Mouse (Mus musculus) MEL (cell line): ENCODE results near the gene Fbxl16.

Experiments used
- CTCF ChIP-seq, 3 experiments: IDR thresholded peaks in 2 of 3; conservative IDR thresholded peaks in 1 of 3; 2 replicates each; pipeline ENCODE4 v1.5.1; 2011 to 2012; ENCODE audit warnings: low read length in 3 of 3, low read depth in 2 of 3, mild to moderate bottlenecking in 2 of 3, improper control_type of control experiment in 1 of 3, inconsistent platforms in 1 of 3, mixed read lengths in 1 of 3, moderate library complexity in 1 of 3; ENCODE audit not compliant: control insufficient read depth in 1 of 3, insufficient read depth in 1 of 3, poor library complexity in 1 of 3, severe bottlenecking in 1 of 3
- EP300 ChIP-seq, 2 experiments: IDR thresholded peaks; 2 replicates each; pipeline ENCODE4 v1.6.1; 2011; ENCODE audit warnings: improper control_type of control experiment in 2 of 2, low read length in 2 of 2, low read depth in 1 of 2, mild to moderate bottlenecking in 1 of 2
- MAX ChIP-seq: IDR thresholded peaks from 2 replicates; pipeline ENCODE4 v1.6.1; 2011; ENCODE audit warnings: low read length, improper control_type of control experiment
- MYB ChIP-seq: IDR thresholded peaks from 2 replicates; pipeline ENCODE4 v1.6.1; 2011; ENCODE audit warnings: mild to moderate bottlenecking, low read depth, low read length, improper control_type of control experiment
- NELFE ChIP-seq: IDR thresholded peaks from 2 replicates; pipeline ENCODE4 v1.6.1; 2011; ENCODE audit warnings: low read depth, low read length, improper control_type of control experiment
- NRF1 ChIP-seq: IDR thresholded peaks from 2 replicates; pipeline ENCODE4 v1.6.1; 2014; ENCODE audit warnings: low read depth, mild to moderate bottlenecking, inconsistent platforms, low read length, improper control_type of control experiment, moderate library complexity; ENCODE audit not compliant: poor library complexity, insufficient read depth, severe bottlenecking
- POLR2A ChIP-seq, 2 experiments: IDR thresholded peaks; 2 replicates each; pipeline ENCODE4 v1.6.1; 2011 to 2012; ENCODE audit warnings: low read length in 2 of 2, mild to moderate bottlenecking in 2 of 2, control low read depth in 1 of 2, improper control_type of control experiment in 1 of 2, low read depth in 1 of 2, moderate library complexity in 1 of 2; ENCODE audit not compliant: control insufficient read depth in 1 of 2, insufficient read depth in 1 of 2, poor library complexity in 1 of 2
- TBP ChIP-seq: IDR thresholded peaks from 2 replicates; pipeline ENCODE4 v1.8.0; 2011; ENCODE audit warnings: low read depth, low read length, improper control_type of control experiment
- ZC3H11A ChIP-seq: IDR thresholded peaks from 2 replicates; pipeline ENCODE4 v1.6.1; 2012; ENCODE audit warnings: low read depth, mild to moderate bottlenecking, inconsistent platforms, low read length, improper control_type of control experiment

DNA sequence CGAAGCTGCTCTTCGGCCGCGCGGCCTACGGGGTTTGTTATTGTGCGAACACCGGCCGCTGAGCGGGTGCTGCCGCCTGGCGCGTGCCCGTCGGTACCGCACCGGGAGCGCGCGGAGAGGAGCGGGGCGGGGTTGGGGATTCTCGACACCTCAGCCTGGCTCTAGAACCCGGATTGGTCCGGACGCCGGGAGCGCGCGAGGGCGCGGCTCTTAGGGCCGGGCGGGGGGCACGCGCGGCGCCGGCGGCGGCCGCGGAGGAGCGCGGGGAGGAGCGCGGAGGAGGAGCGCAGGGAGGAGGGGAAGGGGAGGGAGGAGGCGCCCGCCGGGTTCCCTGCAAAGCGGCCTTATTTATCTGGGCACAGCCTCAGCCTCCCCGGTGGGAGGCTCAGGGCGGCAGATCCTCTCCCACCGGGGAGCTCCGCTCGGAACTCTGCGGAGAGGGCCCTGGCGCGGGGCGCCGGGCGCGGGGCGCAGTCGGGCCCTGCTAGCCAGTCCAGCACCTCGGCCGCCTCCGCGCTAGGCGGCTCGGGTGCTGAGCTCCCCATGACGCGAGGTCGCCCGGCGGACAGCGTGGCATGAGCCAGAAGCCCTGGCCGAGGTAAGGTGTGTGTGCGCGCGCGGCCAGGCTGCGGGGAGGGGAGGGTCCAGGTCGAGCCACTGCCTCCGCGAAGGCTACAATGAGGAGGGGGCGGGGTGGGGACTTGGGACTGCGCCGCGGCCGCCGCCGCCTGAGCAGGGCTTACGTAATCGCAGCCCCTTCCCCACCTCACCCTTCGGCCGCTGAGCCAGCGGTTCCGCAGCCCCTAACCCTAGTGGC is at the start of gene Fbxl16:
- TF ChIP-seq MYB: no peak
- TF ChIP-seq POLR2A (IDR thresholded peaks at IDR 0.05; ENCODE audit: control insufficient read depth in 1 of 2, insufficient read depth in 1 of 2, low read depth in 1 of 2, low read length in 2 of 2, poor library complexity in 1 of 2): no peak
- no peak for TF ChIP-seq MAX
- no peak for TF ChIP-seq EP300 (IDR thresholded peaks at IDR 0.05; ENCODE audit: low read depth in 1 of 2, low read length in 2 of 2)
- TF ChIP-seq NELFE: no peak
- no peak for TF ChIP-seq ZC3H11A
- TF ChIP-seq TBP: no peak
- no peak for TF ChIP-seq NRF1
- no peak for TF ChIP-seq CTCF (IDR thresholded peaks at IDR 0.05 in 2 of 3, conservative IDR thresholded peaks at IDR 0.05 in 1 of 3; ENCODE audit: control insufficient read depth in 1 of 3, insufficient read depth in 1 of 3, low read depth in 2 of 3, low read length in 3 of 3, poor library complexity in 1 of 3, severe bottlenecking in 1 of 3)
